Mouse (Mus musculus) cerebellum, adult 9-11 months (tissue): ENCODE data around the gene Mboat7.

Experiments
- DNase-seq: peaks from one replicate; pipeline ENCODE4 v3.0.0; 2022

Gene Mboat7

DNA sequence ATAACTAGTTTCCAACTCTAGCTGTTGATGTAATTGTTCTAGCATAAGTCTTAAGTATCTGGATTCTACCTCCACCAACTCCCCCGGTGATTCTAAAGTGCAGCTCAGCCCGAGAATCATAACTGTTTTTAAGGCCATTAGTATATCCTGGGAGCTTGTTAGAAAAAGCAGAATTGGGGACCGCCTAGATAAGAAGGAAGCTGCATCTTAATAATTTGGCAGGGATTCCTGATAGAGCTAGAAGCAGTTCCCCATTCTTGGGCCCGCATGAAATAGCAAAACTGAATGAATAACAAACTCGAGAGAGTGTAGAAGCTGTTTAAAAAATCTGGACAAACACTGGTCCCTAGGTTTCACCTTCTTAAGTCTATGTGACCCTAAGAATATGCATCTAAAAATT lies 49.9 kb downstream of the Mboat7 start:
- no peak for DNase-seq

GRCm38 (mm10) chr7:3630478-3630815 lies 62.9 kb downstream of the Mboat7 start:
- peak; percentile 53 for DNase-seq

DNA sequence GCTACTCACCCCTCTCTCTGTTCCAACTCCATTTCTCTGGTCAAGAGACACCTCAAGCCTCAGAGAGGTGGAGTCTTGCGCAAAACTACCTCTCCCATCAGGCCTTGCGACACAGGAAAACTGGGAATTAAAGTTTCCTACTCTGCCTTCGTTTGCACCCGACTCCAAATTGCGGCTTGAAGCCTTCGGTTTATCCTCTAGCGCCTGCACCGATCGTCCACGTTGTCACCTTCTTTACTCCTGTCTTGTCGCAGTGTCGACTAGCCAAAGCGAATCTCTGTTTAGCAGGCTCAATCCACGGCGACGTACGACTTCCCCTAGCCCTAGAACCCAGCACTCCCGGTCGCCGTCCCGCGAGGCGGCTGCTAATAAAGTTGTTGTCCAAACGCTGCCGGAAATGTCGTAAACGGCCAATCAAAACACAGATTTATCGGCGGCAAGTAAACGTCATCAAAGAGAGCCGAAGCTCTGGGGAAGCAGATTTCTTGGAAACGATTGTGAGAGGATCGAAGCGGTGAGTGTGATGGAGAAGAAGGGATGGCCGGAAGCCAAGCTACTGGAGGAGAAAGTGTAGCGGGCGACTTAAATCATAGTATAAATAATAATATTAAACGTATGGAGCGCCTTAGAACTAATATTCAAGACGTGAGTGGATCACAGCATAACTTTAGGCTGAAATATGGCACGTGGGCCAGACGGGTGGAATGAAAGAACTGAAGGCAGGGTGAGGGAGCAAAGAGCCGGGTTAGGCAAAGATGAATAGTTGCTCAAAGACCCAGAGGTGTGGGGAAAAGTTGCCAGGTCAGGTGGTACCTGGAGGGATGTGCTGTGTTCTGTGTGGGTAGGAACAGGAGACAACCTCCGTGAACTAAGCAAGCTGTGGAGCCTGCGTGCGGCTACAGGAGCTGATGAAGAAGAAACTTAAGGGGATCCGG lies 63.5 kb downstream of the Mboat7 start, which contains the start of the genes Tfpt and Prpf31:
Gene Tfpt, minus strand, starts transcription at position 387 of the 935 bp plus-strand sequence.
Gene Prpf31, plus strand, starts transcription at position 443 of the 935 bp plus-strand sequence.
- peak; percentile 95 for DNase-seq

GRCm38 (mm10) chr7:3629030-3629429 lies 64.3 kb downstream of the Mboat7 start:
- peak; percentile 67 for DNase-seq
